Mouse (Mus musculus): ENCODE data around the gene Ltb.

DNA sequence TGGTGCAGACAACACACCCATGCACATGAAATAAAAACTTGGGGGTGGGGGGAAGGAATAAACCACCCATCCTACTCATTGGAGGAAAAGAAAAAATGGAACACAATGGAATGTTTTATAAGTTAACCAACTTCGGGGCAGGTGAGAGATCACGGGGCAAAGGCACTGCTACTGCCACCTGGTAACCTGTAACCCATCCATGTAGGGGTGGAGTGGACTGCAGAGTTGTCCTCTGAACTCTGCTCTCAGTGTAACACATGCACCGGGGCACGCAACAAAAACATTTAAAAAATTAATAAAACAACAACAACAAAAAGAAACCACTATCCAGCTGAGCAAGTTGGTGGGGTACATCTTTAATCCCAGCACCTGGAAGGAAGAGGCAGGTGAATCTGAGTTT lies 42.1 kb upstream of the Ltb start:
- TF ChIP-seq USF1 (IDR thresholded peaks at IDR 0.05; ENCODE audit: low read depth) = no peak
- TF ChIP-seq POLR2A (IDR thresholded peaks at IDR 0.05; ENCODE audit: insufficient read length, low read depth) = no peak
